Mouse (Mus musculus) right cerebral cortex, postnatal 14 days (tissue): ENCODE results near the gene Sox6.

Experiments used
- DNase-seq: peaks from one replicate; pipeline ENCODE4 v3.0.0; 2022

The Sox6 gene

GRCm38 (mm10) chr7:115475176-115475575, 563.4 kb downstream of the Sox6 start:
- DNase-seq, result no peak

- no peak for DNase-seq
Observed at GRCm38 (mm10) chr7:115474115-115474514, 564.5 kb downstream of the Sox6 start.

GRCm38 (mm10) chr7:115472850-115473249, 565.7 kb downstream of the Sox6 start:
- no peak for DNase-seq

- DNase-seq, result no peak
Observed at GRCm38 (mm10) chr7:115471521-115471920, 567.1 kb downstream of the Sox6 start.

GRCm38 (mm10) chr7:115466811-115467210, 571.8 kb downstream of the Sox6 start:
- no peak for DNase-seq

- no peak for DNase-seq
Observed at GRCm38 (mm10) chr7:115463367-115463766, 575.2 kb downstream of the Sox6 start.

GRCm38 (mm10) chr7:115462276-115462675, 576.3 kb downstream of the Sox6 start:
- no peak for DNase-seq

GRCm38 (mm10) chr7:115454988-115455387, 583.6 kb downstream of the Sox6 start:
- DNase-seq, result no peak

GRCm38 (mm10) chr7:115453713-115454073, 584.9 kb downstream of the Sox6 start:
- no peak for DNase-seq

- peak; percentile 43 for DNase-seq
Observed at GRCm38 (mm10) chr7:115453042-115453712, 585.4 kb downstream of the Sox6 start.

- no peak for DNase-seq
Observed at GRCm38 (mm10) chr7:115450431-115451195, 588.0 kb downstream of the Sox6 start.

- no peak for DNase-seq
Observed at GRCm38 (mm10) chr7:115448403-115449025, 590.1 kb downstream of the Sox6 start.

- no peak for DNase-seq
Observed at GRCm38 (mm10) chr7:115447091-115447490, 591.5 kb downstream of the Sox6 start.

- DNase-seq, result no peak
Observed at GRCm38 (mm10) chr7:115446481-115447016, 592.0 kb downstream of the Sox6 start.

- DNase-seq, result peak; percentile 22
Observed at GRCm38 (mm10) chr7:115426161-115426982, 612.2 kb downstream of the Sox6 start.

- no peak for DNase-seq
Observed at GRCm38 (mm10) chr7:115422828-115423227, 615.8 kb downstream of the Sox6 start.

- DNase-seq, result peak; percentile 11
Observed at GRCm38 (mm10) chr7:115420960-115421359, 617.6 kb downstream of the Sox6 start.
